21 mouse cellular contexts compared by ENCODE assay signal in genomic region chr7:126996449-126996848, GRCm38 (mm10). TPM values are rescaled to one million over a fixed set of nuclear protein-coding genes. Genes with fewer than 3 reads are reported as not detected.
DNase-seq lines count a peak whose midpoint lies in the region; ATAC-seq and TF ChIP-seq lines count a peak whose summit lies in the region.
"Had no signal": no experiment of that assay in that cellular context is flagged by ENCODE, and none has a peak within 500 bp of the region (broad histone marks: within the 10 kb centered on the region; RNA-seq: fewer than 3 reads in every experiment).

No protein-coding gene starts in this region.

- peak; percentile 6; the same call in 1 of the 2 replicates for TF ChIP-seq CTCF in heart, postnatal 0 days (IDR thresholded peaks at IDR 0.05; ENCODE audit: low read depth)
- peak; percentile 8; the same call in 1 of the 2 replicates for TF ChIP-seq CTCF in lung, embryonic 14.5 days (IDR thresholded peaks at IDR 0.05; ENCODE audit: low read depth)
- TF ChIP-seq CTCF in E14TG2a.4 (conservative IDR thresholded peaks at IDR 0.05; ENCODE audit: low read length) = peak; percentile 46

- no peaks in the 10 kb centered on the region for H3K9me3 ChIP-seq in heart, postnatal 0 days (replicated peaks; ENCODE audit: control insufficient read depth, low read length)
- H3K9me3 ChIP-seq in lung, embryonic 14.5 days (ENCODE audit: low read depth, low read length) = no peaks in the 10 kb centered on the region
- H3K9me3 ChIP-seq in E14TG2a.4 (ENCODE audit: low read length) = no peaks in the 10 kb centered on the region; the same call in 1 of the 2 replicates
- H3K9me3 ChIP-seq: embryonic facial prominence, embryonic 13.5 days; heart, embryonic 10.5 days; limb, embryonic 15.5 days; lung, embryonic 15.5 days had no signal

- H3K9ac ChIP-seq in heart, postnatal 0 days (replicated peaks; ENCODE audit: low read depth, low read length) = no peak overlapping the region
- H3K9ac ChIP-seq in lung, embryonic 14.5 days = no peak overlapping the region
- H3K9ac ChIP-seq: embryonic facial prominence, embryonic 13.5 days; hindbrain, embryonic 12.5 days; limb, embryonic 15.5 days; lung, embryonic 15.5 days had no signal

- no peak for ATAC-seq in heart, postnatal 0 days (ENCODE audit: insufficient read depth, low read depth)
- ATAC-seq in lung, embryonic 14.5 days (ENCODE audit: insufficient read depth) = no peak
- no peak for ATAC-seq in monocyte, adult 5-6 weeks (replicated peaks; ENCODE audit: insufficient number of reproducible peaks, low FRiP score, low TSS enrichment, poor library complexity, severe bottlenecking)
- ATAC-seq: forebrain, embryonic 14.5 days; inflammation-experienced regulatory T-cells, adult 6 months had no signal

- no peak for TF ChIP-seq EP300 in heart, postnatal 0 days (IDR thresholded peaks at IDR 0.05; ENCODE audit: low read depth)

- H3K27me3 ChIP-seq in heart, postnatal 0 days (ENCODE audit: control insufficient read depth, insufficient read depth, low read length) = no peaks in the 10 kb centered on the region
- no peaks in the 10 kb centered on the region for H3K27me3 ChIP-seq in lung, embryonic 14.5 days (ENCODE audit: insufficient read depth, low read length)
- no peaks in the 10 kb centered on the region for H3K27me3 ChIP-seq in E14TG2a.4 (ENCODE audit: insufficient read depth, low read length)
- H3K27me3 ChIP-seq: embryonic facial prominence, embryonic 13.5 days; hindbrain, embryonic 12.5 days; limb, embryonic 15.5 days; lung, embryonic 15.5 days had no signal

- H3K27ac ChIP-seq in heart, postnatal 0 days (ENCODE audit: low read depth) = no peak overlapping the region
- H3K27ac ChIP-seq in lung, embryonic 14.5 days (ENCODE audit: low read depth) = no peak overlapping the region
- H3K27ac ChIP-seq: embryonic facial prominence, embryonic 13.5 days; heart, embryonic 10.5 days; hindbrain, embryonic 12.5 days; limb, embryonic 15.5 days; lung, embryonic 15.5 days had no signal

- no peak overlapping the region for H3K4me2 ChIP-seq in heart, postnatal 0 days (ENCODE audit: low read depth, low read length)
- no peak overlapping the region for H3K4me2 ChIP-seq in lung, embryonic 14.5 days
- H3K4me2 ChIP-seq: embryonic facial prominence, embryonic 13.5 days; hindbrain, embryonic 12.5 days; limb, embryonic 15.5 days; lung, embryonic 15.5 days; midbrain, embryonic 11.5 days had no signal

- H3K4me1 ChIP-seq in heart, postnatal 0 days (ENCODE audit: control insufficient read depth, insufficient read depth) = no peaks in the 10 kb centered on the region
- no peaks in the 10 kb centered on the region for H3K4me1 ChIP-seq in lung, embryonic 14.5 days (ENCODE audit: insufficient read depth)
- H3K4me1 ChIP-seq in E14TG2a.4 (replicated peaks; ENCODE audit: low read depth, low read length) = peaks cover 24% of the 10 kb centered on the region
- H3K4me1 ChIP-seq: embryonic facial prominence, embryonic 13.5 days; heart, embryonic 10.5 days; limb, embryonic 15.5 days; lung, embryonic 15.5 days had no signal

- DNase-seq in heart, postnatal 0 days (ENCODE audit: low spot score) = no peak
- DNase-seq in heart, adult 9 months (ENCODE audit: low spot score in 2 of 2) = no peak
- DNase-seq in lung, embryonic 14.5 days = no peak
- DNase-seq in lung, adult 18-20 months = no peak
- peak; percentile 61 for DNase-seq in ZHBTc4 (ENCODE audit: low read depth, low spot score)
- DNase-seq: adrenal gland, postnatal 10 days; cerebellum, postnatal 10 days; gastrocnemius, postnatal 36 days; heart, postnatal 10 days; retina, postnatal 1 day had no signal

- H3K4me3 ChIP-seq in heart, postnatal 0 days (ENCODE audit: low read depth, low read length) = no peak overlapping the region
- no peak overlapping the region for H3K4me3 ChIP-seq in lung, embryonic 14.5 days (ENCODE audit: low read depth, low read length)
- no peak overlapping the region for H3K4me3 ChIP-seq in E14TG2a.4 (replicated peaks; ENCODE audit: low read length)
- H3K4me3 ChIP-seq: embryonic facial prominence, embryonic 13.5 days; heart, embryonic 10.5 days; hindbrain, embryonic 12.5 days; limb, embryonic 15.5 days; lung, embryonic 15.5 days had no signal

- H3K36me3 ChIP-seq in heart, postnatal 0 days (replicated peaks; ENCODE audit: control insufficient read depth, insufficient read depth, low read length) = peaks cover 42% of the 10 kb centered on the region
- no peaks in the 10 kb centered on the region for H3K36me3 ChIP-seq in lung, embryonic 14.5 days (ENCODE audit: insufficient read depth)
- H3K36me3 ChIP-seq in E14TG2a.4 (ENCODE audit: insufficient read depth, low read length) = peaks cover 71% of the 10 kb centered on the region
- H3K36me3 ChIP-seq: embryonic facial prominence, embryonic 13.5 days; hindbrain, embryonic 12.5 days; lung, embryonic 15.5 days had no signal

- WGBS in heart, postnatal 0 days = 81% methylated on average over 4 of the region's 4 CpGs
- WGBS in lung, embryonic 14.5 days = 85% methylated on average over 4 of the region's 4 CpGs

RNA-seq across cellular contexts. Expression of gene Mvp, which starts 18.0 kb away (rescaled TPM):
- 24.2 and 32.5 TPM in 2 replicates for total RNA-seq in heart, postnatal 0 days (2014; rRNA removed; ENCODE audit: low replicate concordance)
- polyA plus RNA-seq in heart, postnatal 0 days (2015; fragmentation: Nextera tagmentation; extraction: Ambion mirVana) = 16.1 and 17.4 TPM in 2 replicates
- 7.7 and 8.0 TPM in 2 replicates for polyA plus RNA-seq in lung, embryonic 14.5 days (2014; fragmentation: Nextera tagmentation; extraction: Ambion mirVana)
- 95.0 to 131 TPM (median 111 TPM) in 3 replicates for total RNA-seq in monocyte, adult 5-6 weeks (2017)

RNA-seq across cellular contexts. Expression of gene Pagr1b, which starts 19.8 kb away (rescaled TPM):
- total RNA-seq in heart, postnatal 0 days (2014; rRNA removed; ENCODE audit: low replicate concordance) = not detected in 2 replicates
- polyA plus RNA-seq in heart, postnatal 0 days (2015; fragmentation: Nextera tagmentation; extraction: Ambion mirVana) = not detected in 2 replicates
- polyA plus RNA-seq in lung, embryonic 14.5 days (2014; fragmentation: Nextera tagmentation; extraction: Ambion mirVana) = 0.85 TPM in 1 of 2 replicates, not detected in the other
- 2.9 to 7.8 TPM (median 5.2 TPM) in 3 replicates for total RNA-seq in monocyte, adult 5-6 weeks (2017)
- total RNA-seq: adrenal gland, postnatal 10 days; gastrocnemius, postnatal 36 days; heart, postnatal 10 days had no signal
- polyA plus RNA-seq: embryonic facial prominence, embryonic 13.5 days; heart, embryonic 10.5 days; inflammation-experienced regulatory T-cells, adult 6 months; lung, embryonic 15.5 days; midbrain, embryonic 11.5 days had no signal

RNA-seq across cellular contexts. Expression of gene Cdiptos, which starts 20.6 kb away (rescaled TPM):
- 1.8 TPM in 1 of 2 replicates, not detected in the other for total RNA-seq in heart, postnatal 0 days (2014; rRNA removed; ENCODE audit: low replicate concordance)
- 1.2 and 1.5 TPM in 2 replicates for polyA plus RNA-seq in heart, postnatal 0 days (2015; fragmentation: Nextera tagmentation; extraction: Ambion mirVana)
- polyA plus RNA-seq in lung, embryonic 14.5 days (2014; fragmentation: Nextera tagmentation; extraction: Ambion mirVana) = 1.5 TPM in 2 replicates
- total RNA-seq in monocyte, adult 5-6 weeks (2017) = 2.8 to 9.8 TPM (median 5.5 TPM) in 3 replicates
- total RNA-seq: left cerebral cortex, postnatal 36 days had no signal

RNA-seq across cellular contexts. Expression of gene Pagr1a, which starts 20.7 kb away (rescaled TPM):
- total RNA-seq in heart, postnatal 0 days (2014; rRNA removed; ENCODE audit: low replicate concordance) = not detected in 2 replicates
- 21.7 and 44.8 TPM in 2 replicates for polyA plus RNA-seq in heart, postnatal 0 days (2015; fragmentation: Nextera tagmentation; extraction: Ambion mirVana)
- polyA plus RNA-seq in lung, embryonic 14.5 days (2014; fragmentation: Nextera tagmentation; extraction: Ambion mirVana) = 21.9 and 44.5 TPM in 2 replicates
- total RNA-seq in monocyte, adult 5-6 weeks (2017) = 3.8 to 52.6 TPM (median 4.4 TPM) in 3 replicates

RNA-seq across cellular contexts. Expression of gene Cdipt, which starts 20.7 kb away (rescaled TPM):
- total RNA-seq in heart, postnatal 0 days (2014; rRNA removed; ENCODE audit: low replicate concordance) = 135 and 150 TPM in 2 replicates
- 64.0 and 67.5 TPM in 2 replicates for polyA plus RNA-seq in heart, postnatal 0 days (2015; fragmentation: Nextera tagmentation; extraction: Ambion mirVana)
- 86.1 and 92.8 TPM in 2 replicates for polyA plus RNA-seq in lung, embryonic 14.5 days (2014; fragmentation: Nextera tagmentation; extraction: Ambion mirVana)
- 43.2 to 53.6 TPM (median 43.9 TPM) in 3 replicates for total RNA-seq in monocyte, adult 5-6 weeks (2017)
